Mouse (Mus musculus): ENCODE results near the gene Ston1.
A peak's percentile ranks its signal among the peaks of the same experiment; 100 is the strongest.

Ston1 gene

DNA sequence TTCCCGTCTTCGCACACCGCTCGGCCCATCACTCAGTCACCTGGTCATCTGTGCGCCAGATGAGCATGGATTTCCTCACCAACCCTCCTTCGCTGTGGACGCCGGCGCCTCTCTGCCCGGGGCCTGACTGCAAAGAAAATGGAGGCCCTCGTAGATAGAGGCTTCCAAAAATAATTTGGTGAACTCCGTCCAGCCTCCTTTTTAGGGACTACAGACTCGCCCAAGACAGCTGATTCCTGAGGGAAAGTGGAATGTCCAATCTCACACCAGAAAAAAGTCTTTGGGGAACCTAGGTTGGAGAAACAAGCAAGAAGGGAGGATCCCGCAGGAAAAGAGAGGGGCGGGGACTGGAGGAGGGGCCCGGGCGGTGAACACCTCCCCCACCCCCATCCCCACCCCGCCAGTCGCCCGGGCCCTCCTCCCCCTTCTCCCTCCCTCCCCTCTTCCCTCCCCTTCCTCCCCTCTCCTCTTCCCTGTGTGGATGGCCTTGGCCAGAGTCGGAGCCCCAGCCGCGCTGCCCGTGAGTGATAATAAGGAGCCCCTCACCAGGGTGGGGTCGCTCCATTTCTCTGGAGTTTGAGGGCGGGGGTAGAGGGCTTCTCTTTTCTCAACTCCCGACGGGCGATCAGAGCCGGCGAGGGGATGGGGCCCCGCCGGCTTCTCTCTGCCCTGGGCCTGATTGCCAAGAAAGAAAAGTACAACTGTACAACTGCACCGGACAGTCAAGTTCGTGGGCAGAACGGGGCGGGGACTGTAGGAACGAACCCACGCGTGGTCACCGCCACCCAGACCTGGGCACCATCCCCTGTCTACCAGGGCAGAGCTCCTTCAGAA is at the start of gene Ston1:
TSS of gene Ston1 (plus strand) at position 463 of the 834 bp plus-strand sequence.
- peak; percentile 83 to 92 for DNase-seq (ENCODE audit: inconsistent age in 2 of 2, low spot score in 1 of 2)

DNA sequence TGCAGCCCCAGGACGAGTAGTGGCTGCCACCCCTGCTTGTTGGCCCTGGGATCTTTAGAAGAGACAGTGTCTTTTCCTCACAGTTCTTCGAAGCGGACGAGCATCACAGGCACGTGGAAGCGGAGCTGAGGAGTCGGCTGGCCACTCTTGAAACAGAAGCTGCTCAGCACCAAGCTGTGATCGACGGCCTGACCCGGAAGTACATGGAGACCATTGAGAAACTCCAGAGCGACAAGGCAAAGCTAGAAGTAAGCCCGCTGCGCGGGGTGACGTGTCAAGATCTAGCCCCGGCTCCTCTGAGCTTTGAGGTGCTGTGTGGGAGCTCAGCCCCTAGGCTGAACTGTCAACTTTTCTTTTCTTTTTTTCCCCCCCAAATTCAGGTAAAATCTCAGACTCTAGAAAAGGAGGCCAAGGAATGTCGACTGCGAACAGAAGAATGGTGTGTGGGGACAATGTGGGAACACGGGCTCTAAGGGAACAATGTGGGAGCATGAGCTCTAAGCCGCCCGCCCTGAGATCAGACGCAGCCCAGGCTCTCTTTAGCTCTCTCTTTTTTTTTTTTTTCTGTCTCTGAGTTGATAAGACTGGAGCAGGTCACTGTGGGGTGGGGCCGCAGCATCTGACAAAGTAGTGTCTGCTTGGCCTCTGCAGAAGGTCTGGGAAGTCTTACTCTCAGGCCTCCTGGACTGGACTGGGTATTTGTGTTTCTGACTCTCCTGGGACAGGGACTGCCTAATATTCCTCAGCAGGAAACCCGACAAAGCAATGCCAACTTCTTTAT is 47.9 kb upstream of the Ston1 start:
- DNase-seq (ENCODE audit: inconsistent age in 2 of 2, low spot score in 1 of 2) = no peak

DNA sequence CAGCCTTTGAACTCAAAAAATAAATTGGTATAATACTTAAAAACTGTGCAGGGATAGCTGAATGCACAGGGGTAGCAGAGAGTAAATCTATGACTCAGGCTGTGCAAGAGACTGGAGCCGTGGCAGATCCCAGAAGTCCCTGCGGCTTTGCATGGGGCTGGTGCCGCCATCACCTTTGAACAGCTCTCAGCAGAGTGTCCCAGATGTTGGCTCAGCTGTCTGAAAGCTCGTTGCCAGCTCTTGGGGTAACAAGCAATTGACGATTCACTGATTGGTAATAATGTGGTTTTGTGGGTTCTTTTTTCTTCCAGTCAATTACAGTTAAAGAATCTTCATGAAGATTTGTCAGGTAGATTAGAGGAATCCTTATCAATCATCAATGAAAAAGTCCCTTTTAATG is 47.1 kb upstream of the Ston1 start:
- no peak for DNase-seq (ENCODE audit: inconsistent age in 2 of 2, low spot score in 1 of 2)

DNA sequence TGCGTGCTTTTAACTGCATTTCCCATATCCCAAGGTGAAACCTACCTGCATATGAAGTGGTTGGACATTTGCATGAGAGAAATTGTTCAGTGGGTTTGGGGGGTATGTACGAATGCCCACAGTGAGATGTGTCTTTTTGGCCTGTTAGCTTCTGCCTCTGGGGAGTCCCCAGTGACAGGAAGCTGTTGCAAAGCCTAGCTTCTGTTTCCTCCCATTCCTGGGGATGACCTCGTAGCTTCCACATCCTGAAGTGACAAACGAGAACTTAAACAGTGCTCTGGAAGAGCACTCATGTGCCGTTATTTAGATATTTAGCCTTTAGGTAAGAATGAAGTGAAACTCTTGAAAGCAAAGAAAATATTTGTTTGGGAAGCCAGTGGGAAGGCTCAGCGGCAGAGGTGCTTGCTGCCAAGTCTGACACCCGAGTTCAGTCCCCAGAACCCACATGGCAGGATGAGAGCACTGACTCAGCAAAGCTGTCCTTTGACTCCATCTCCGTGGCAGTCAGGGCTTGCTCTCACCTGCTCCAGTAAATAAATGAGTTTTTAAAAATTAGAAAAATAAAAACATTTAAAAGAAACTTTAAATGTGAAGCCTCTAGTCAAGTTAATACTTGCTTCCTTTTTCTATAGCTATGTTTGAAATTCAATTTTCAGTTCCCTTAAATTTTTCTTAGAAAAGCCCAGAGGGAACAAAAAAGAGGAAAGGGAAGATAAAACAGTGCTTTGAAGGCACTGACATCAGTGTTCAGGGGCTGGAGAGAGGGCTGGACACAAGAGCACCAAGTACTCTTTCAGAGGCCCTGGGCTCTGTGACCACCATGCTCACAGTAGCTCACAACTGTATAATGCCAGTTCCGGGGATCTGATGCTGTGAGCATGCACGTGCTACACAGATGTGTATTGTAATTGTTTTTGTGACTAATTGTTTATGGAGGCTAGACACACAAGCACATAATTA is 46.2 kb upstream of the Ston1 start:
- no peak for DNase-seq (ENCODE audit: inconsistent age in 2 of 2, low spot score in 1 of 2)

DNA sequence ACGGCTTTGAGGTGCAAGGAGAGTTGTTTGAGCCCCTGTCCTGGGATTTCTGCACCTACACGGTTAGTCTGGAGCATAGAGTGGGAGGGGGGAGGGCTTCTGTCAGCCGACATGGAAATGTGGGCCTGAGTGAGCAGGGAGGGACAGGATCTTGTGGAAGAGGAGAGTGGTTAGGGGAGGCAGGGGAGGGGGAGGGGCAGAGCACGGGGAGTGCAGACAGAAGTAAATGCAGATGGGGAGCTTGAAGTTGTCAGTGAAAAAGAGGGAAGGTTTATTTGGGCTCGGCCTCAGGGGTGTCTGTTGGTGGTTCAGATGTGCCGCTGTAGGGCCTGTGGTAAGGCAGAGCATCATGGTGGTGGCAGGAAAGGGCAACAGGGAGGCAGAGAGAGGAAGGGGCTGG is 44.9 kb upstream of the Ston1 start:
- no peak for DNase-seq (ENCODE audit: inconsistent age in 2 of 2, low spot score in 1 of 2)

DNA sequence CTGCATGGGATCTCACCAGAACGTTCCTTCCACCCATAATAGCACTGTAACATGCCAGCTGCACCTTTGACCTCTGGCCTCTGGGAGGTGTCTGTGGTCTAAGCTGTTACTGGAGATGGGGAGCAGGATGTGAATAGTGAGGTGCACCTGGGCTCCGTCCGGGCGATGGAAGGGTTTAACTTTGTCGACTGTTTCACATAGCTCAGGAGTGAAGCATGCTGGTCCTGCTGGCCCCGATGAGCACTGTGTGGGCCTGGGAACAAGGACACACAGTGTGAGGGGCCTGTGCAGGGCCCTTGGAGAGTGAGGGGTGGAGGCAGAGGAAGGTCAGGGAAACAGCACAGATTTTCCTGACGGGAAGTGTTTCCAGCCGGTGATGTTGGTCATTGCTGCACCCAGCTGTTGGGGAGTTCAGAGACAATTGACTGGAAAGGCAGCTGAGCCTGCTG is 44.5 kb upstream of the Ston1 start:
- DNase-seq (ENCODE audit: inconsistent age in 2 of 2, low spot score in 1 of 2) = no peak

DNA sequence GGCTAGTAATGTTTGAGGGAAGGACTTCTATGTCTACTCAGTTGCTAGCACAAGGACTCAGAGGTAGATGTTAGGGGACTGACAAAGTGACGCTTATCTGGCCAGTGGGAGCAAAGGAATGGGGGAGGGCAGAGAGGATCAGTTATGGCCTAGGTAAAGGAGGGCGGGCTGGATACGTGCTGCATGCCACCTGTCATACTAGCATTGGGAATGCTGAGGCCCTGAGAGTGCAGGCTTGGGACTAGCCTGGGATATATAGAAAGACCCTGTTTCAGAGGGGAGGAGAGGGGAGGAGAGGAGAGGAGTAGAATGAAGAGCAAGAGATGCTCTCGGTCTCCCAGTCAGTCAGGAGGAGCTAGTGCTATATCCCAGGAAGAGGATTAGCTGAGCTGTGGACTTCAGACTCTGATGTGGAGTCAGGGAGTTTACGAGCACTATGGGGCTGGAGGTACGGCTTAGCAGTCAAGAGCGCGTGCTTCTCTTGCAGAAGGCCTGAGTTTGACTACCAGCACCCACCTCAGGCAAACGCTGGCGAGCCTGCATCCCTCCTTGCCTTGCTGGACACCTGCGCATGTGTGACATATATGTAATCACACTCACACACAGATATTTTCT is 43.9 kb upstream of the Ston1 start:
- DNase-seq (ENCODE audit: inconsistent age in 2 of 2, low spot score in 1 of 2) = no peak

DNA sequence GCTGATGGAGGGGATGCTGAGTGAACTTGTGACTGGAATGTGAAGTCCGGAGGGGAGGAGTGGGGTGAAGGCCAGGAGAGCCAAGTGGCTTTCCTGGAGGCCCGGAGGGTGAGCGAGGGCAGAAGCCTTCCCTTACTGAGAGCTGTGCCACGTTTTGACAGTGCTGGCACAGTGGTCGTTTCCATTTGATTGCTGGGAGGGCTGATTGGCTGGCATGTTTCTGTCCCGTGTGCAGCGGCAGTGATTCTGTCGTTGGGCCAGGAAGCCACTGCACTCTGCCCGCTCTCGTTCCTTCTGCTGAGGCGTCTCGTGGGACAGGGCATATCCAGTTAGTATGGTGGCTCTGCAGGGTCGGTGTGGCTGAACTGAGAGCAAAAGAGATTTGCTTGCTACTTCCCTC is 41.3 kb upstream of the Ston1 start:
- no peak for DNase-seq (ENCODE audit: inconsistent age in 2 of 2, low spot score in 1 of 2)

- no peak for DNase-seq (ENCODE audit: inconsistent age in 2 of 2, low spot score in 1 of 2)
Observed at GRCm38 (mm10) chr17:88556688-88557087, 40.8 kb upstream of the Ston1 start.

DNA sequence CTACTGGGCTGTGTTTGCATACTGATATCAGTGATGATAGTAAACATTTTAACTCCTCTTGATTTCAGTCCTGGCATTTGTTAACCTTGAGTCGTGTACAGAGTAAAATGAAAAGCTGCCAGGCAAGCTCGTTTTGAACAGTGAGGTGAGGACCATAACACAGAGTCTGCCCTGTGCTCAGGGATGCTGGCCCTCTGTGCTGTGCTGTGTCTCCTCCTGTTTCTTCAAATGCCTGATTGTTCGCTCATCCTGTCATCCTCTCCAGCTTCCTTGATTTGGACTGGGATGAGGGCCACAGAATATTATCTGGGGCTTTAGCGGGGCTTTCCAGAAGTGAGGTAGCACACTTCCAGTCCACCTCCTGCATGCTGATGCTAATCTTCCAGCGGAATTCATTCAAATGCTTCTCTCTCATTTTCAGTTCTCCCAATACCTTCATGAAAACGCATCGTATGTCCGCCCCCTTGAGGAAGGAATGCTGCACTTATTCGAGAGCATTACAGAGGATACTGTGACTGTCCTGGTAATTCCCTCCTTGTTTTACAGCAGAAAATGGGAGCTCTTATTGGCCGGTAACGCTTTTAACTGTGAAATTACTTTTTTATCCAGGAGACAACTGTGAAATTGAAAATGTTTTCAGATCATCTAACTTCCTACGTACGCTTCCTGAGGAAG is 39.2 kb upstream of the Ston1 start:
- peak; percentile 78 to 92 for DNase-seq (ENCODE audit: inconsistent age in 2 of 2, low spot score in 1 of 2)

DNA sequence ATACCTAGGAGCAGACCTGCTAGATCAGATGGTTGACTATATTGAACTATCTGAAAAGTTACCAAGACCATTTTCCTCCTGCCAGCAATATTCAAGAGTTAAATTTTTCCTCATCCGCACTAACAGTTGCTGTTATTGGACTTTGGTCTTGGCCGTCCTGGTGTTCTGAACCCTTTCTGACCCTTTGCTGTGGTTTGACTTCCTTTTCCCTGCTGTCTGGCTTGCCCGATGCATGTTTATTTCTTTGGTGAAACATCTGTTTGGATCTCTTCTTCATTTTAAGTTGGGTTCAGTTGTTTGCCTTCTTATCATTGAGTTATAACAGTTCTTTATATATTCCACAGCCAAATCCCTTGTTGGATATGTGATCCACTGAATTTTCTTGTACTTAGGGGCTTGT is 33.9 kb upstream of the Ston1 start:
- DNase-seq (ENCODE audit: inconsistent age in 2 of 2, low spot score in 1 of 2) = peak in 1 of 2 experiments; percentile 18

DNA sequence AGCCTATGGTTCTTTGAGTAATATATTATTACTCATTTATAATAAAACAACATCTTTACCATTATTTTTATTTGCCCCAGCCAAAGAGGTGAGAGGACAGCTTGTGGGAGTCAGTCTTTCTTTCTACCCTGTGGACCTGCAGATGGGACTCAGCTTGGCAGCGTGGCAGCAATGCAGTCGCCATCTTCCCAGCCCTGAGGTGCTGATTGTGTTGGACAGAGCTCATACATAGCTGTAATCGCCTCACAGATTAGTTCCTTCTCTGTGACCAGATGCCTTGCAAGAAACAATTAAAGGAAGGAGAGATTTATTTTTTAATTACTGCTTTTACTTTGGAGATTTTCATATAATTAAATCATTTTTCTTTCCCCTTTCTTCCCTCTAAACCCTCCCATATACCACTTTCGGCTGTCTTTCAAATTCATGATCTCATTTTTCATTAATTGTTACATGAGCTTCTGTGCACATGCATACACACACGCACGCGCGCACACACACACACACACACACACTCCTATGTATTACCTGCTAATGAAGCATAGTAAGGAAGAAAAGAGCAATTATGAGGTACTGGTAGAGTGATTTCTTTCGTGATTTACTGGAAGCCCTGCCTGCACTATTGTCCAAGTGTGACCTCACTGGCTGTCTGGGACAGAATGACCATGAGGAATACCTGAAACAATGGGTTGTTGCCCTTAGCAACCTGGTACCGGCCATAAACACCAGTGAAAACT is 27.5 kb upstream of the Ston1 start:
- DNase-seq (ENCODE audit: inconsistent age in 2 of 2, low spot score in 1 of 2) = no peak

GRCm38 (mm10) chr17:88570784-88571183 is 26.7 kb upstream of the Ston1 start:
- no peak for DNase-seq (ENCODE audit: inconsistent age in 2 of 2, low spot score in 1 of 2)

GRCm38 (mm10) chr17:88574811-88575210 is 22.7 kb upstream of the Ston1 start:
- no peak for DNase-seq (ENCODE audit: inconsistent age in 2 of 2, low spot score in 1 of 2)

DNA sequence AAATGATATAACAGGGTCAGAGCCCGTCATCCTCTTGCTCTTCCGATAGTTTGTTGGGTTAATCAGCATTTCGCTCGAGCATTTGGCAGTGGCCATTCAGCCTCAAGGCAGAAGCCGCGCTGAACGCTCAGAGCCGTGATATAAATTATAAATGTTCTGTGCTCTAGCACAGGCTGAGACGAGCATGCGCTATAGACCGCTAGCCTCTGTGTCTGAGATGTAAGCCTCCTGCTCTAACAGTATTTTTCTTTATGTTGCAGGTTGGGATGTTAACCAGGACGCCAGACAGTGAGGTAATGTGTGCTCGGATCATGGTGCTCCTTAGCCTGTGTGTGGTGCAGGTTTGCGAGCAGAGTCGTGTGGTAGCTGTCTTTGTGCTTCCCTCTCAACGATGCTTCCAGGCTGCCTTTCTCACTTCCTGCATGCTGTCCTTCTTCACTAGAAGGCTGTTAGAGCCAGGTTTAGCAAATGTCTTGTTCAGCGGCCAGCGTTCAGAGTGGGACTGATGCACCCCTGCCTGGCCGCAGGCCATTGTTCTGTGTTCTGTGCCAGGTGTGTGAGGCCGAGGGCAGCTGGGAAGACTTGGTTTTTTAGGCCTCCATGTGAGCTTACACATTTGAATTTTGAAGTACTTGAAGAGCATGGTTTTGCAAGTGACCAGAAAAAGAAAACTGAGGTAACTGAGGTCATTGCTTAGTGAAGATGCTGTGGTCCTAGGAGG is 18.8 kb upstream of the Ston1 start:
- no peak for DNase-seq (ENCODE audit: inconsistent age in 2 of 2, low spot score in 1 of 2)

GRCm38 (mm10) chr17:88580556-88580955 is 16.9 kb upstream of the Ston1 start:
- DNase-seq (ENCODE audit: inconsistent age in 2 of 2, low spot score in 1 of 2) = no peak

DNA sequence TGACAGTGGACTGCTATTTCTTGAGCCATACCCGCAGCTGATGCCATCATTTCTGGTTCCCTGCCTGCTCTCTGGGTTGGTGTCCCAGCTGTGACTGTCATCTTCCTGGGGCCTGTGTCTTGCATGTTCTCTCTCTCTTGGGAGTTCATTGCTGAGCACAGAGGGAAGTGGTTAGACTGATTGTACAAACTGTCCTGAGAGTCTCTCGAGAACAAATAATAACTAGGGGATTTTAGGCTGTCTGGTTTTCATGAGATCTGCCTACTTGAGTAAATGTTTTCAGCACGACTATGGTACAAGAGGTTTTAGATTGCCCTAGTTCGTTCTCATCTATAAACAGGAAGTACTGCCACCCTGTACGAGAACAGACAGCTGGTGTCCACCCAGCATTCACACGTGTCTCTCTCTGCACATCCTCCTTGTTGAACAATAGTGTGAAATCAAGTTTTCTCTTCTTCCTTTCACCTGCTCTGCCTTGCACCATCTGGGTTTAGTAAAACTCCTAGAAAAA is 15.9 kb upstream of the Ston1 start:
- DNase-seq (ENCODE audit: inconsistent age in 2 of 2, low spot score in 1 of 2) = no peak

- no peak for DNase-seq (ENCODE audit: inconsistent age in 2 of 2, low spot score in 1 of 2)
Observed at GRCm38 (mm10) chr17:88582999-88583398, 14.5 kb upstream of the Ston1 start.

- no peak for DNase-seq (ENCODE audit: inconsistent age in 2 of 2, low spot score in 1 of 2)
Observed at GRCm38 (mm10) chr17:88583411-88583810, 14.1 kb upstream of the Ston1 start.

Measured in adrenal gland, adult (tissue).